Mouse (Mus musculus): ENCODE measurements around the gene Sclt1. TPM values are rescaled to one million over a fixed set of nuclear protein-coding genes. Genes with fewer than 3 reads are reported as not detected.

The Sclt1 gene
- 13.7 TPM for polyA plus RNA-seq (2014; fragmentation: Illumina TruSeq; extraction: RNeasy Lipid Tissue Mini Kit (QIAGEN cat#74804); ENCODE audit: low read depth, low replicate concordance)

GRCm38 (mm10) chr3:41742278-41742934 lies at the start of gene Sclt1, which contains the start of gene D3Ertd751e:
Gene Sclt1, minus strand, starts transcription at chr3:41742514.
Gene D3Ertd751e, plus strand, starts transcription at chr3:41742611.

Other genes with a start within 250 kb of the Sclt1 start
- 26.8 TPM for gene Jade1, start 186.8 kb downstream of the Sclt1 start, polyA plus RNA-seq (2014; fragmentation: Illumina TruSeq; extraction: RNeasy Lipid Tissue Mini Kit (QIAGEN cat#74804); ENCODE audit: low read depth, low replicate concordance)
- gene D3Ertd751e, start 97 bp upstream of the Sclt1 start, polyA plus RNA-seq (2014; fragmentation: Illumina TruSeq; extraction: RNeasy Lipid Tissue Mini Kit (QIAGEN cat#74804); ENCODE audit: low read depth, low replicate concordance) = 29.3 TPM